Mouse (Mus musculus) hindbrain, embryonic 13.5 days (tissue): ENCODE data around the gene Rnf220. TPM values are rescaled to one million over a fixed set of nuclear protein-coding genes. Genes with fewer than 3 reads are reported as not detected.
A peak's percentile ranks its signal among the peaks of the same experiment; 100 is the strongest.
"Not testable (repeated sequence)": the region's sequence is repeated elsewhere in the genome, so short reads cannot be mapped to it uniquely, and the experiment has no call there.

ENCODE experiments used
- ATAC-seq: fragments of 200-750 bp; cut with Nextera tagmentation; 2 replicates; pipeline ENCODE4 v1.8.0; 2017; ENCODE audit warnings: moderate TSS enrichment; ENCODE audit not compliant: low FRiP score
- H3K27ac ChIP-seq: fragments of 300-500 bp; sonication (generic); 2 replicates; pipeline ENCODE4 v1.5.1; 2015; ENCODE audit warnings: inconsistent platforms, mild to moderate bottlenecking, moderate library complexity
- H3K27me3 ChIP-seq: fragments of 300-500 bp; sonication (generic); 2 replicates; pipeline ENCODE4 v1.6.1; 2015; ENCODE audit warnings: mild to moderate bottlenecking, inconsistent platforms
- H3K36me3 ChIP-seq: fragments of 300-500 bp; sonication (generic); 2 replicates; pipeline ENCODE4 v1.6.1; 2015; ENCODE audit warnings: mild to moderate bottlenecking, inconsistent platforms
- H3K4me1 ChIP-seq: fragments of 300-500 bp; sonication (generic); replicated peaks from 2 replicates; pipeline ENCODE4 v1.6.1; 2015; ENCODE audit warnings: inconsistent platforms
- H3K4me2 ChIP-seq: fragments of 300-500 bp; sonication (generic); 2 replicates; pipeline ENCODE4 v1.6.1; 2015; ENCODE audit warnings: inconsistent platforms, mild to moderate bottlenecking, moderate library complexity
- H3K4me3 ChIP-seq: fragments of 300-500 bp; sonication (generic); 2 replicates; pipeline ENCODE4 v1.5.1; 2015; ENCODE audit warnings: mild to moderate bottlenecking, inconsistent platforms
- H3K9ac ChIP-seq: fragments of 300-500 bp; sonication (generic); 2 replicates; pipeline ENCODE4 v1.6.1; 2015; ENCODE audit warnings: mild to moderate bottlenecking, inconsistent platforms
- H3K9me3 ChIP-seq: fragments of 300-500 bp; sonication (generic); 2 replicates; pipeline ENCODE4 v1.6.1; 2016; ENCODE audit warnings: inconsistent platforms
- WGBS: fragments of 180-500 bp; shearing (Covaris S2); methylation state at CpG from one replicate; pipeline ENCODE4 v1.1.7; 2015; 5-methylcytosine and 5-hydroxymethylcytosine counted together
- polyA plus RNA-seq: library from polyadenylated mRNA; unstranded; fragments of >200 nt; fragmentation: Nextera tagmentation; extraction: Ambion mirVana; gene quantifications from 2 replicates; pipeline ENCODE4 v1.2.1, GENCODE M21; 2015

Rnf220 gene
- polyA plus RNA-seq, 1 experiment from 2014 or later, result 102 TPM

GRCm38 (mm10) chr4:117267284-117267683, 229.6 kb downstream of the Rnf220 start:
- ATAC-seq, result no peak
- peaks cover 18% of the 10 kb centered on the region for H3K27me3 ChIP-seq
- 5% methylated on average over 2 of the region's 2 CpGs for WGBS
- no peak overlapping the region for H3K9ac ChIP-seq
- H3K36me3 ChIP-seq, result peaks cover 11% of the 10 kb centered on the region
- peaks cover 15% of the 10 kb centered on the region for H3K4me1 ChIP-seq
- no peak overlapping the region for H3K27ac ChIP-seq
- no peaks in the 10 kb centered on the region for H3K9me3 ChIP-seq
- no peak overlapping the region for H3K4me3 ChIP-seq
- H3K4me2 ChIP-seq, result no peak overlapping the region

- Histone ChIP-seq H3K9me3 (no peaks in the 10 kb centered on the region), H3K4me2 (no peak overlapping the region), H3K4me1 (peaks cover 4% of the 10 kb centered on the region), H3K27me3 (0 out of 2 replicates have a peak, but pooled peaks cover 6% of the 10 kb centered on the region), H3K27ac (no peak overlapping the region), H3K36me3 (no peaks in the 10 kb centered on the region; the same call in 1 of the 2 replicates), H3K9ac (no peak overlapping the region), H3K4me3 (no peak overlapping the region)
- no peak for ATAC-seq
- WGBS, result 61% methylated on average over 8 of the region's 8 CpGs
Observed at GRCm38 (mm10) chr4:117262987-117263386, 233.9 kb downstream of the Rnf220 start.

- no peak overlapping the region for H3K27ac ChIP-seq
- no peaks in the 10 kb centered on the region for H3K9me3 ChIP-seq
- no peaks in the 10 kb centered on the region for H3K36me3 ChIP-seq
- WGBS, result 66% methylated on average over 13 of the region's 13 CpGs
- H3K27me3 ChIP-seq, result 0 out of 2 replicates have a peak, but pooled peaks cover 6% of the 10 kb centered on the region
- no peak overlapping the region for H3K9ac ChIP-seq
- no peak overlapping the region for H3K4me3 ChIP-seq
- H3K4me1 ChIP-seq, result peaks cover 4% of the 10 kb centered on the region
- H3K4me2 ChIP-seq, result no peak overlapping the region
- no peak for ATAC-seq
Observed at GRCm38 (mm10) chr4:117262101-117262913, 234.5 kb downstream of the Rnf220 start.

GRCm38 (mm10) chr4:117261222-117261621, 235.6 kb downstream of the Rnf220 start:
- peaks cover 4% of the 10 kb centered on the region for H3K4me1 ChIP-seq
- H3K27ac ChIP-seq, result no peak overlapping the region
- H3K4me3 ChIP-seq, result no peak overlapping the region
- 80% methylated on average over 2 of the region's 2 CpGs for WGBS
- no peak for ATAC-seq
- H3K27me3 ChIP-seq, result 0 out of 2 replicates have a peak, but pooled peaks cover 3% of the 10 kb centered on the region
- no peak overlapping the region for H3K4me2 ChIP-seq
- no peak overlapping the region for H3K9ac ChIP-seq
- H3K36me3 ChIP-seq, result no peaks in the 10 kb centered on the region
- H3K9me3 ChIP-seq, result no peaks in the 10 kb centered on the region

- not testable (repeated sequence) for H3K4me1 ChIP-seq, H3K4me3 ChIP-seq, H3K36me3 ChIP-seq, H3K9me3 ChIP-seq, H3K27me3 ChIP-seq, H3K9ac ChIP-seq, ATAC-seq, H3K4me2 ChIP-seq, H3K27ac ChIP-seq
- 79% methylated on average over 6 of the region's 6 CpGs for WGBS
Observed at GRCm38 (mm10) chr4:117259909-117260308, 236.9 kb downstream of the Rnf220 start.

- Histone ChIP-seq H3K9ac (no peak overlapping the region), H3K4me1 (peaks cover 35% of the 10 kb centered on the region), H3K9me3 (no peaks in the 10 kb centered on the region), H3K27ac (no peak overlapping the region), H3K36me3 (no peaks in the 10 kb centered on the region), H3K4me2 (no peak overlapping the region), H3K4me3 (no peak overlapping the region), H3K27me3 (no peaks in the 10 kb centered on the region)
- 51% methylated on average over 6 of the region's 6 CpGs for WGBS
- no peak for ATAC-seq
Observed at GRCm38 (mm10) chr4:117254672-117255071, 242.2 kb downstream of the Rnf220 start.

- Histone ChIP-seq H3K9me3 (no peaks in the 10 kb centered on the region), H3K36me3 (no peaks in the 10 kb centered on the region), H3K4me2 (no peak overlapping the region), H3K27ac (no peak overlapping the region), H3K4me1 (peaks cover 35% of the 10 kb centered on the region), H3K4me3 (no peak overlapping the region), H3K27me3 (no peaks in the 10 kb centered on the region), H3K9ac (no peak overlapping the region)
- no peak for ATAC-seq
- WGBS, result 74% methylated on average over 5 of the region's 5 CpGs
Observed at GRCm38 (mm10) chr4:117254017-117254627, 242.7 kb downstream of the Rnf220 start.

GRCm38 (mm10) chr4:117253218-117254016, 243.4 kb downstream of the Rnf220 start:
- no peak overlapping the region for H3K4me3 ChIP-seq
- ATAC-seq, result no peak
- no peaks in the 10 kb centered on the region for H3K9me3 ChIP-seq
- H3K4me1 ChIP-seq, result peaks cover 35% of the 10 kb centered on the region
- H3K27ac ChIP-seq, result no peak overlapping the region
- H3K4me2 ChIP-seq, result no peak overlapping the region
- H3K36me3 ChIP-seq, result no peaks in the 10 kb centered on the region
- no peaks in the 10 kb centered on the region for H3K27me3 ChIP-seq
- 70% methylated on average over 12 of the region's 12 CpGs for WGBS
- no peak overlapping the region for H3K9ac ChIP-seq

GRCm38 (mm10) chr4:117252755-117253154, 244.1 kb downstream of the Rnf220 start:
- ATAC-seq, result no peak
- no peaks in the 10 kb centered on the region for H3K9me3 ChIP-seq
- H3K27ac ChIP-seq, result no peak overlapping the region
- 92% methylated on average over 5 of the region's 5 CpGs for WGBS
- no peaks in the 10 kb centered on the region for H3K36me3 ChIP-seq
- peak overlapping the region; percentile 61; the same call in 1 of the 2 replicates for H3K4me3 ChIP-seq
- no peaks in the 10 kb centered on the region for H3K27me3 ChIP-seq
- no peak overlapping the region for H3K9ac ChIP-seq
- H3K4me1 ChIP-seq, result peaks cover 35% of the 10 kb centered on the region
- H3K4me2 ChIP-seq, result peak overlapping the region; percentile 64

- peak overlapping the region; percentile 64 for H3K4me2 ChIP-seq
- H3K4me1 ChIP-seq, result peaks cover 35% of the 10 kb centered on the region
- H3K36me3 ChIP-seq, result no peaks in the 10 kb centered on the region
- ATAC-seq, result peak; percentile 37
- peak overlapping the region; percentile 69; the same call in 1 of the 2 replicates for H3K27ac ChIP-seq
- H3K9me3 ChIP-seq, result no peaks in the 10 kb centered on the region
- peak overlapping the region; percentile 75 for H3K9ac ChIP-seq
- 28% methylated on average over 5 of the region's 5 CpGs for WGBS
- H3K27me3 ChIP-seq, result no peaks in the 10 kb centered on the region
- H3K4me3 ChIP-seq, result peak overlapping the region; percentile 61
Observed at GRCm38 (mm10) chr4:117252351-117252750, 244.5 kb downstream of the Rnf220 start.

GRCm38 (mm10) chr4:117251801-117252316, 245.0 kb downstream of the Rnf220 start, which contains the start of the genes Tmem53 and Armh1:
Tmem53 (plus strand) TSS chr4:117251951.
Armh1 (minus strand) TSS chr4:117252125.
- peak within 1 kb of the TSS; percentile 61 for H3K4me3 ChIP-seq

More at GRCm38 (mm10) chr4:117251801-117252316, 245.0 kb downstream of the Rnf220 start, which contains the start of the genes Tmem53 and Armh1:
- no peaks in the 10 kb centered on the region for H3K9me3 ChIP-seq
- H3K9ac ChIP-seq, result peak within 1 kb of the TSS; percentile 75
- H3K27me3 ChIP-seq, result no peaks in the 10 kb centered on the region
- peak within 1 kb of the TSS; percentile 69 for H3K27ac ChIP-seq
- no peaks in the 10 kb centered on the region for H3K36me3 ChIP-seq
- WGBS, result under 1% methylated on average over 31 of the region's 43 CpGs
- H3K4me2 ChIP-seq, result peak within 1 kb of the TSS; percentile 64
- peaks cover 35% of the 10 kb centered on the region for H3K4me1 ChIP-seq
- ATAC-seq, result peak; percentile 97
